Mouse (Mus musculus) kidney, embryonic 15.5 days (tissue): Measurements from ENCODE around the gene C1galt1. TPM values are rescaled to one million over a fixed set of nuclear protein-coding genes. Genes with fewer than 3 reads are reported as not detected.
A peak's percentile ranks its signal among the peaks of the same experiment; 100 is the strongest.

Experiments
- ATAC-seq: fragments of 200-750 bp; cut with Nextera tagmentation; replicated peaks from 2 replicates; pipeline ENCODE4 v1.8.0; 2017; ENCODE audit warnings: moderate TSS enrichment; ENCODE audit not compliant: low FRiP score
- H3K27ac ChIP-seq: fragments of 300-500 bp; sonication (generic); 2 replicates; pipeline ENCODE4 v1.5.1; 2015; ENCODE audit warnings: mild to moderate bottlenecking, inconsistent platforms
- H3K27me3 ChIP-seq: fragments of 300-500 bp; sonication (generic); 2 replicates; pipeline ENCODE4 v1.6.1; 2015; ENCODE audit warnings: inconsistent platforms
- H3K36me3 ChIP-seq: fragments of 300-500 bp; sonication (generic); 2 replicates; pipeline ENCODE4 v1.6.1; 2015; ENCODE audit warnings: inconsistent platforms
- H3K4me1 ChIP-seq: fragments of 300-500 bp; sonication (generic); 2 replicates; pipeline ENCODE4 v1.6.1; 2015; ENCODE audit warnings: inconsistent platforms
- H3K4me2 ChIP-seq: fragments of 300-500 bp; sonication (generic); 2 replicates; pipeline ENCODE4 v1.6.1; 2015; ENCODE audit warnings: moderate library complexity, mild to moderate bottlenecking, inconsistent platforms
- H3K4me3 ChIP-seq: fragments of 300-500 bp; sonication (generic); replicated peaks from 2 replicates; pipeline ENCODE4 v1.5.1; 2015; ENCODE audit warnings: mild to moderate bottlenecking, inconsistent platforms
- H3K9ac ChIP-seq: fragments of 300-500 bp; sonication (generic); 2 replicates; pipeline ENCODE4 v1.6.1; 2015; ENCODE audit warnings: mild to moderate bottlenecking, inconsistent platforms
- H3K9me3 ChIP-seq: fragments of 300-500 bp; sonication (generic); replicated peaks from 2 replicates; pipeline ENCODE4 v1.6.1; 2016; ENCODE audit warnings: inconsistent platforms
- WGBS: fragments of 180-500 bp; shearing (Covaris S2); methylation state at CpG from one replicate; pipeline ENCODE4 v1.1.7; 2015; ENCODE audit warnings: mixed read lengths; 5-methylcytosine and 5-hydroxymethylcytosine counted together
- polyA plus RNA-seq: library from polyadenylated mRNA; unstranded; fragments of >200 nt; fragmentation: Nextera tagmentation; extraction: Ambion mirVana; gene quantifications from 2 replicates; pipeline ENCODE4 v1.2.1, GENCODE M21; 2015

C1galt1 gene
- polyA plus RNA-seq, 1 experiment from 2014 or later, result 3.1 TPM

DNA sequence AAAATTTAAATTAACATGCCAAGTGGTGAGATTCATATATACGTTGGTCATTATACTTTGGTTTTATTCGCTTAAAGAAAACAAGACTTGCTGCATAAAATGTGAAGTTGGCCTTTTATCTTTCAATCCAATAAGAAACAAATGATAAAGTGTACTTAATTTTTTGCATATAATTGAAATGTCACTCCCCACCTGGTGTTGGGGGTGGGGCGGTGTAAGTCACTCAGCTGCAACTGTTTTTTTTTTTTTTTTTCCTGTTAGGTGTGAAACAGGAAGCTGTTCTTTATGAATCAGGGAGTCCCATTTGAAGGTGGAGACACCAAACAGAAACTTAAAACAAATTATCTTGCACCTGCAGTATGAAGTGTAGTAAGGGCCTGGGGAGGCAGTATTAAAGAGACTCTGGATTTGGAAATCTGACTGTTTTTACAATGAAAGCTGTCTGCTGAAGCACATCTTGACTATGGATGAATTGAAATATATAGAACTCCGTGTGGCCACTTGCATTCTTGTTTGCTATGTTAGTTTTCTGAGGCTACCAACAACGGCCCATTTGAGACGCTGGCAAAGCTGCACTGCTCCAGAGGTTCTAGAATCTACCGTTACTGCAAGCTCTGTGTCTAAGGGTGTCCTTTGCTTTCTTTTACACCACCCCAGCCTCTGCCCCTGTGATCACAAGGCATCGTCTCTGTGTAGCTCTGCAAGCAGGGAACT, 2.2 kb downstream of the C1galt1 start:
- no peaks in the 10 kb centered on the region for H3K36me3 ChIP-seq
- peaks cover 30% of the 10 kb centered on the region for H3K4me1 ChIP-seq
- no peak overlapping the region for H3K4me3 ChIP-seq
- H3K9me3 ChIP-seq, result no peaks in the 10 kb centered on the region
- ATAC-seq, result no peak
- no peaks in the 10 kb centered on the region for H3K27me3 ChIP-seq
- no peak overlapping the region for H3K9ac ChIP-seq
- peak overlapping the region; percentile 25 for H3K4me2 ChIP-seq
- WGBS, result 72% methylated on average over 8 of the region's 8 CpGs
- no peak overlapping the region for H3K27ac ChIP-seq

DNA sequence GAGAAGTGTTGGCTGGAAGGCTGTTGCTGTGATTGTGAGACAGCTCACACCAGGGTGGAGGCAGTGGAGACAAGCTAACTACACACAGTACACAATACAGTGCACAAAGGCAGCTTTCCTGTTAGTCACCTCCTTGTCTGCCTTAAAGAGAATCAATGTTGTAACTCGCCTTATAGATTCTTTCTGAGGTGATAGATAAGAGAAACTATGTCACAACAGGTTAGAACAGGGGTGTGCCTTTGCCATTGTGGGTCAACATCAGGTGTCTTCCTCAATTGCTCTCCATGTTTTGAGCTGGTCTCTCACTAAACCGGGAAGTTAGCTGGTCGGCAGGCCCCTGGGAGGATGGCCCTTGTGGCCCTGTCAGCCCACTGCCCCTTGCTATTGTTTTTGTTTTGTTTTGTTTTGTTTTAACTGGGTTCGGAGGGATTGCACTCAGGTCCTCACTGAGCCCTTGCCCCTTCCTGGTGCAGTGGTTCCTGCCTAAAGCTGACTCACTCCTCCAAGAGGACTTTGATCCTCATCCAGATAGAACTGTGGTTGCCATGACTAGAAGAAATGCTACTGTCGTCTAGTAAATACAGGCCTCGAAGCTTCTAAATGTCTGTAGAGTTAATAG, 3.4 kb downstream of the C1galt1 start:
- Histone ChIP-seq H3K27me3 (no peaks in the 10 kb centered on the region), H3K4me2 (no peak overlapping the region), H3K36me3 (no peaks in the 10 kb centered on the region), H3K4me3 (no peak overlapping the region), H3K9ac (no peak overlapping the region), H3K9me3 (no peaks in the 10 kb centered on the region), H3K4me1 (peaks cover 30% of the 10 kb centered on the region), H3K27ac (no peak overlapping the region)
- 64% methylated on average over 6 of the region's 6 CpGs for WGBS
- ATAC-seq, result no peak

DNA sequence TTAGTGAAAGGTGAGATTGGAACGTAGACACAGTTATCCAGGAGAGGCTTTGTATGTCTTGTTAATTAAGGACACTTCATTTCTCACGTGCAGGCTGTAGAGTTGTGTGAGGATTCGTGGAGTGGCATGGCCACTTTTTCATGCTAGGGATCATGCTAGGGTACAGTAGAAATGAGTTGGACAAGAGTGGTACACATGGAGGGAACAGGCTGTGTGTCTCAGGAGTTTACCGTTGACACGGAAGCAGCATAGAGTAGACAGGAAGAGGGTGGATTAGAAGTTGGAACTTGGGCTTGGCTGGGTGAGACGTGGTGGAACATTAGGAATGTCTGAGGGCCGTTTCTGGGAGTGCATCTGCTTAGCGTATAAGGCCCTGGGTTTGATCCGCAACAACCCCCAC, 4.1 kb downstream of the C1galt1 start:
- ATAC-seq, result no peak
- Histone ChIP-seq H3K9me3 (no peaks in the 10 kb centered on the region), H3K9ac (no peak overlapping the region), H3K36me3 (no peaks in the 10 kb centered on the region), H3K4me3 (no peak overlapping the region), H3K4me1 (peaks cover 30% of the 10 kb centered on the region), H3K27me3 (no peaks in the 10 kb centered on the region), H3K4me2 (no peak overlapping the region), H3K27ac (no peak overlapping the region)
- 88% methylated on average over 9 of the region's 9 CpGs for WGBS

DNA sequence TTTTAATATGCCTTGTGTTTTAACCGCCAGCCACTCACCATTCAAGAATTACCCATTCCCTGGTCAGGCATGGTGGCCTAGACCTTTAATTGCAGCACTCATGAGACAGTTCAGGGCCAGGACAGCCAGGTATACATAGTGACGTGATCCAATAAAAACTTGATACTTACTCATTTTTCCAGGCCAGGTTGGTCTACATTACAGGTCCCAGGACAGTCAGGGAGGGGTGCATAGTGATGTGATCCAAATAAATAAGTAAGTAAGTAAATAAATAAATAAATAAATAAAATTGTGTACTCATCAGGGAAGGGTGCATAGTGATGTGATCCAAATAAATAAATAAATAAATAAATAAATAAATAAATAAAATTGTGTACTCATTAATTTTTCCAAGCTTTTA, 6.4 kb downstream of the C1galt1 start:
- Histone ChIP-seq H3K36me3 (no peaks in the 10 kb centered on the region), H3K4me3 (no peak overlapping the region), H3K9me3 (no peaks in the 10 kb centered on the region), H3K27ac (no peak overlapping the region), H3K27me3 (no peaks in the 10 kb centered on the region), H3K4me1 (peaks cover 25% of the 10 kb centered on the region), H3K4me2 (no peak overlapping the region), H3K9ac (no peak overlapping the region)
- 86% methylated on average over 2 of the region's 2 CpGs for WGBS
- no peak for ATAC-seq

DNA sequence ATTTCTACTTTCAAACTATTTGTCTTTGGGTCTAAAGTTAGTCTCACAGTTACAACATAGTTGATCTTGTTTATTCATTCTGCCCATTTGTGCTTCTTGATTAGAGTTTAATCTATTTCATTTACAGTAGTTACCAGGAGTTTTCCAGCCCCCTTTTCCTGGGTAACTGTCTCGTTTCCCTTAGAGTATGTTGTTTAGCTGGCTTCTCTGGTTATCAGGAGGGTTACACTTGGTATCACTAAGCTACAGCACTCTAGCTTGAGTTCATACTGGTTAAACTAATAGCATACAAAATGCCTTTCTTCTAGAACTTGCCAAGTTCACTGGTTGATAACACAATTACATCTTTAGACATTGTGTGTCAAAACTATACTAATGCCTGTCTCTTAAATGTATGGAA, 8.3 kb downstream of the C1galt1 start:
- Histone ChIP-seq H3K27me3 (no peaks in the 10 kb centered on the region), H3K36me3 (no peaks in the 10 kb centered on the region), H3K9ac (no peak overlapping the region), H3K4me1 (peaks cover 15% of the 10 kb centered on the region; the same call in 1 of the 2 replicates), H3K4me2 (no peak overlapping the region), H3K27ac (no peak overlapping the region), H3K9me3 (no peaks in the 10 kb centered on the region), H3K4me3 (no peak overlapping the region)
- ATAC-seq, result no peak
- 73% methylated on average over 1 of the region's 1 CpGs for WGBS

DNA sequence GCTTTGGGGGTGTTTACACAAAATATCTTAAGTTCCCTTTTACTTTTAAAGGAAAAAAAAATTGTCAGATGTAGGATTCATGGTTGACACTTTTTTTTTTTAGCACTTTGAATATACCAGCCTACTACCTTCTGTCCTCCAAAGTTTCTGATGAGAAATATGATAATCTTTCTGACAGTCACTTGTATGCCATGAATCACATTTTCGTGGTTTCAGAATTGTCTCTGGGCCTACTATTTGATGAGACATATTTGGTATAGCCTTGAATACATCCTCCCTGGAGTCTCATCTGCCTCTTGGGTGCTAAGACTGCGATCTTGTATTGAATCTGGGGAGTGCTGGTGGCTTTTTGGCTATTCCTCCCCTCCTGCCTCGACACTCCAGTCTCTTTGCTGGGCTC, 8.8 kb downstream of the C1galt1 start:
- no peak overlapping the region for H3K9ac ChIP-seq
- no peak overlapping the region for H3K4me3 ChIP-seq
- H3K9me3 ChIP-seq, result no peaks in the 10 kb centered on the region
- no peak overlapping the region for H3K27ac ChIP-seq
- no peaks in the 10 kb centered on the region for H3K36me3 ChIP-seq
- no peak for ATAC-seq
- H3K4me1 ChIP-seq, result peaks cover 11% of the 10 kb centered on the region; the same call in 1 of the 2 replicates
- WGBS, result 76% methylated on average over 3 of the region's 3 CpGs
- H3K4me2 ChIP-seq, result no peak overlapping the region
- no peaks in the 10 kb centered on the region for H3K27me3 ChIP-seq

DNA sequence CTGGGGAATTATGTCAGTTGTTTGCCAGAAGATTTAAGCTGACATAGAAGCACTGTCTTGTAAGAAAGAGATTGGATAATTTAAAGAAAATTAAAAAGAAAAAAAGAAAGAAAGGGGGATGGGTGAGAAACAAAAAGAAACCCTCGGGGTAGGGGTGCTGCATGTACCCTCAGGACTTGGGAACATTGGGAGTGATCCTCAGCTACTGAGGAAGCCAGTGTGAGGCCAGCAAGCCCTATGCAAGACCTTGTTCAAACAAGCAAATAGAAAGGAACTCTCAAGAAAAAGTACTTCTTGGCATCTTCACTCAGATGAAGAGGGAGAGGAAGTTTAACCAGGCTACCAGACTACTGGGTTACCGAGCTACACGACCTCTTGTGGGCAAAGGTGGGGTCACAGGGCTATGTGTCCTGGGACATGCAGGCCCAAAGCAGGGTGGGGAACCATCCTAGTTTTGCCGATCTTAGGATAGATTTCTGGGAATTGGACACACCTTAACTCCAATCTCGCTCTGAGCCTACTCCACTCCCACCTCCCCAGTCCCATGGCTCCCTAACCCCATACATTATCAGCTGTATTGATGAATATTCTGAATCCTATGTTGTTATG, 12.1 kb downstream of the C1galt1 start:
- no peak overlapping the region for H3K4me2 ChIP-seq
- H3K27ac ChIP-seq, result peak overlapping the region; percentile 18; the same call in 1 of the 2 replicates
- H3K9ac ChIP-seq, result no peak overlapping the region
- no peaks in the 10 kb centered on the region for H3K27me3 ChIP-seq
- H3K4me1 ChIP-seq, result 0 out of 2 replicates have a peak, but pooled peaks cover 5% of the 10 kb centered on the region
- no peaks in the 10 kb centered on the region for H3K9me3 ChIP-seq
- no peaks in the 10 kb centered on the region for H3K36me3 ChIP-seq
- no peak overlapping the region for H3K4me3 ChIP-seq
- ATAC-seq, result no peak
- 61% methylated on average over 5 of the region's 5 CpGs for WGBS

DNA sequence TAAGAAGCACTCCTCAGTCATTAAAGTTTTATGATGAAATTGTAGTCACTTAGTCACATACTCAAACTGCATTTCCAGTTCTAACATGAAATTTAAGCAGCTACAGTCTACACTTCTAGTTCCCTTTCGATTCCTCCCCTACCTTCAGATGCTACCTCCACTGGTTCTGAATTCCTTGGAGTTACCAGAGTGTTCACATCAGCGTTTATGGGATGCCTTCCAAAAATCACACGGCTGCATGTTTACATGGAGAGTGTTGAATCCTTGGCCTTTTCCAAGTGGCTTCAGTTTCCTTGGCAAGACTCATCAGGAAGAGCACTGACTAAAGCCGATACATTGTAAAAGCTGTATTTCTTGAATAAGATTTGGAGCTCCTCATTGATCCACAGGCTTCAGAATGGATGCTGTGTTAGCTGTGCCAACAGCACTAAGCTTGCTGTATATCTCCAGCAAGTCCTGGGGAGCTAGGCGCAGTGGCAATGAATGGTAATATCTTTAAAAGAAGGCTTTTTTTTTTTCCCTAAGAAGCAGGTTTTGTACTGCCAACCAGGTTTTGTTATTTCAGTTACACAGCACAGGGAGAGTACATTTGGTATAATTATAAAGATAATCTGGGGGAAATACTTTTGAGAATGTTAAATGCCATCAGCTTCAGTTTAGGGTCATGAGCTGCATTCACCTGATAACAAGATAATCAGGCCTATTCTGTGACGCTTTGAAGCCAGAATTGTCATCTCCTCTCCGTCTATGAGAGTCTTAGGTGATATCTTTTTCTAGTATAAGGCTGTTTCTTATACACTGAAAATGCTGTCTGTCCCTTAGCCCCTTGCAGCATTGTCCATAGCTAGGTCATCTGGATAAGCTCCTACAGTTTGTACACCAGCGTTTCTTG, 13.0 kb downstream of the C1galt1 start:
- H3K4me3 ChIP-seq, result no peak overlapping the region
- no peaks in the 10 kb centered on the region for H3K27me3 ChIP-seq
- WGBS, result 70% methylated on average over 8 of the region's 8 CpGs
- no peak overlapping the region for H3K4me2 ChIP-seq
- H3K4me1 ChIP-seq, result 0 out of 2 replicates have a peak, but pooled peaks cover 5% of the 10 kb centered on the region
- no peaks in the 10 kb centered on the region for H3K9me3 ChIP-seq
- no peak overlapping the region for H3K27ac ChIP-seq
- no peaks in the 10 kb centered on the region for H3K36me3 ChIP-seq
- no peak overlapping the region for H3K9ac ChIP-seq
- ATAC-seq, result no peak

DNA sequence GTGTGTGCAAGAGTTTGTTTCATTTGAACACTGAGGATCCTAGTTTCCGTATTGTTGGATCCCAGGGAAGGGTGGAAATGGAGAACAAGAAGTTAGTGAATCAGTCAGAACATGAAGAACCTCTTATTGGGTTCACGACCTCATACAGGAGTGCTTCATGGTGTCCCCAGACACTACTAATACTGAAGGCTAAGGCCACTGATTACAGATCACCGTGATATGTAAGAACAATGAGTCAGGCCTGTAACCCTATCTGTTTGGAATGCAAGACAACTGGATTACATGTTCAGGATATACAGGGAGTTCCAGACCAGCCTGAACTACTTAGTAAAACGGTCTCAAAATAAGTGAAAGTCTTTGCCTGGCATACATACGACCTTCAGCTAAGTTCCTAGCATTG, 13.9 kb downstream of the C1galt1 start:
- no peaks in the 10 kb centered on the region for H3K36me3 ChIP-seq
- no peak overlapping the region for H3K4me2 ChIP-seq
- no peak for ATAC-seq
- no peak overlapping the region for H3K9ac ChIP-seq
- no peak overlapping the region for H3K4me3 ChIP-seq
- H3K27me3 ChIP-seq, result no peaks in the 10 kb centered on the region
- H3K9me3 ChIP-seq, result no peaks in the 10 kb centered on the region
- WGBS, result 74% methylated on average over 5 of the region's 5 CpGs
- no peak overlapping the region for H3K27ac ChIP-seq
- H3K4me1 ChIP-seq, result 0 out of 2 replicates have a peak, but pooled peaks cover 5% of the 10 kb centered on the region

DNA sequence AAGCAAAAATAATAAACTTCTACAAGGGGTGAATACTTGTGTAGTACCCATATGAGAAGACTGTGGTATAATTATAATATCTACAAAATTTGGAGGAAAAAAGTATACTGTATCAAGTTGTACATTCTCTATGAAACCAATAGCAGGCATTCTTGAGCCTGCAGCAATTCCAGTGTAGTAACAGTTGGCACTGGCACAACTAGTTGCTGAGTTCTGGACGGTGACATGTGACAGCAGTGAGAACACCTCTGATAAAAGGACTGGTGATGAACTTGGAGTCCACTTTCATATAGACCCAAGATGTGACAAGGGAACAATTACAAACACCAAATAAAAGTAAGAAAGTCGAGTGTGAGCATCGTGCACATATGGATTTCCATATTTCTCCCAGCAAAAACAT, 14.5 kb downstream of the C1galt1 start:
- 0 out of 2 replicates have a peak, but pooled peaks cover 5% of the 10 kb centered on the region for H3K4me1 ChIP-seq
- H3K9me3 ChIP-seq, result no peaks in the 10 kb centered on the region
- H3K4me2 ChIP-seq, result no peak overlapping the region
- no peak overlapping the region for H3K4me3 ChIP-seq
- no peak for ATAC-seq
- WGBS, result 90% methylated on average over 3 of the region's 3 CpGs
- no peak overlapping the region for H3K27ac ChIP-seq
- no peak overlapping the region for H3K9ac ChIP-seq
- peaks cover 4% of the 10 kb centered on the region; the same call in 1 of the 2 replicates for H3K36me3 ChIP-seq
- no peaks in the 10 kb centered on the region for H3K27me3 ChIP-seq

DNA sequence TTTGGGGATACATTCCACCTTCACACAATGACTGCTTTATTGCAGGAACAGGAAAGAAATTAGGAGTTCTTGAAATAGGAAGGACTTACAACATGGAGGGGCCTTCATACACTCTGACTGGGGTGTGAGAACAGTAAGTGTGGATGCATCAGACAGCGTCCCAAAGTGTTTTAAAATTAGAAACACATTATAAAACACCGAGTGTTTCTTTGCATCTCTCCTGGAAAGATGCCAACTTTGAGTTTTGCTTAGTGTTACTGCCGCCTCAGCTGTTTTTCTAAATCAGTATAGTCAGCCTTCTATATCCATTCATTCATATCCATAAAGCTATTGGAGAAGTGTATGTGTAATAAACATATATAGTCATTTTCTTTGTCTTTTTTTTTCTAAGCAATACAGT, 16.4 kb downstream of the C1galt1 start:
- Histone ChIP-seq H3K9me3 (no peaks in the 10 kb centered on the region), H3K4me3 (no peak overlapping the region), H3K27me3 (no peaks in the 10 kb centered on the region), H3K27ac (no peak overlapping the region), H3K9ac (no peak overlapping the region), H3K4me2 (no peak overlapping the region), H3K36me3 (peaks cover 14% of the 10 kb centered on the region; the same call in 1 of the 2 replicates), H3K4me1 (0 out of 2 replicates have a peak, but pooled peaks cover 5% of the 10 kb centered on the region)
- ATAC-seq, result no peak
- 57% methylated on average over 3 of the region's 3 CpGs for WGBS
